Mouse (Mus musculus) C2C12 (cell line): ENCODE measurements around the gene Hnrnpu.

Experiments
- CEBPB ChIP-seq: IDR thresholded peaks from one replicate; pipeline ENCODE4 v1.6.1; 2011; ENCODE audit warnings: low read depth, mild to moderate bottlenecking, control low read depth, moderate library complexity
- CTCF ChIP-seq: IDR thresholded peaks from one replicate; pipeline ENCODE4 v1.5.1; 2011; ENCODE audit not compliant: control insufficient read depth, insufficient read depth, insufficient read length
- FOSL1 ChIP-seq: IDR thresholded peaks from one replicate; pipeline ENCODE4 v1.8.0; 2011; ENCODE audit warnings: mild to moderate bottlenecking, low read length; ENCODE audit not compliant: poor library complexity, insufficient read depth, severe bottlenecking
- MAX ChIP-seq: IDR thresholded peaks from one replicate; pipeline ENCODE4 v1.6.1; 2011; ENCODE audit warnings: mild to moderate bottlenecking, control low read depth
- MYOD1 ChIP-seq: IDR thresholded peaks from one replicate; pipeline ENCODE4 v1.6.1; 2011; ENCODE audit warnings: low read depth; ENCODE audit not compliant: control insufficient read depth, insufficient read length
- MYOG ChIP-seq: IDR thresholded peaks from one replicate; pipeline ENCODE4 v1.6.1; 2011; ENCODE audit not compliant: control insufficient read depth, insufficient read length; ENCODE audit errors: extremely low read depth
- USF1 ChIP-seq: IDR thresholded peaks from one replicate; pipeline ENCODE4 v1.6.1; 2011; ENCODE audit warnings: low read depth, mild to moderate bottlenecking, control low read depth, moderate library complexity

GRCm38 (mm10) chr1:178275738-178276053, 61.9 kb downstream of the Hnrnpu start:
- TF ChIP-seq CTCF (no peak), MAX (no peak), USF1 (no peak), CEBPB (no peak), MYOD1 (no peak), MYOG (no peak), FOSL1 (no peak)
